ENCODE assay signal across 12 mouse cellular contexts in the genomic region with DNA sequence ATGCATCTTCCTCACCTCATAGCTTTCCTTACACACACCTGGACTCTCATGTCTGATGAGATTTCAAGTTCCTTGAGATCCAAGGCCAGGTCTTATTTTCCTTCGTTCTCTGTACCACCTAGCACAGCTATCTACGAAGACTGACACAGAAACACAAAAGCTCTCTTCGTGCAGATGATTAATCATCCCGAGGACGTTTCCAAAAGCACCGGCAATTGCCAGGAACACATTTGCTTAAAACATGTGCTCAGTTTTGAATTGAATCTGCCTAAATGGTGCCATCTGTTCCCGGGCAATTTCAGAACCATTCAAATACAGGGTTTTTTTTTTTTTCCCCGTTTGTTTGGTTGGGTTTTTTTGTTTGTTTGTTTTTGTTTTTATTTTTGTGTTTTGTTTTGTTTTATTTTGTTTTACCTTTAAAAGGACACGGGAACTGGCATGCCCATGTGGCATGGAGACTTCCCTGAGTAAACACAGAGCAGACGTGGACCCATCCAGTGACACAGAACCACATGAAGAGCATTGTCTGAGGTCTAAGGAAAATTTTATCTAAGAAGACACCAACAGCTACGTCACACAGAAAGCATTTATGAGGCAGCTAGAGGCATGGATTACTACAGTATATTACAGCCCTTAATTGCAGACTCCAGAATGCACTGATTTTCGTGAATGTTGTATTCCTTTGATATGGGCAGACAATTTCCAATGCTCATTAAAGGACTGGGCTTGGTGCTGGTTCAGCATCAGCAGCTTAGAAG.
DNase-seq lines count a peak whose midpoint lies in the region; ATAC-seq and TF ChIP-seq lines count a peak whose summit lies in the region.
"Had no signal": no experiment of that assay in that cellular context is flagged by ENCODE, and none has a peak within 500 bp of the region (broad histone marks: within the 10 kb centered on the region; RNA-seq: fewer than 3 reads in every experiment).

No protein-coding gene starts in this region.

- H3K4me3 ChIP-seq in cerebellum, adult 2 months (replicated peaks; ENCODE audit: insufficient read depth, low read depth, low read length), result no peak overlapping the region
- H3K4me3 ChIP-seq: limb, embryonic 15.5 days had no signal

- TF ChIP-seq POLR2A in cerebellum, adult 2 months (IDR thresholded peaks at IDR 0.05; ENCODE audit: borderline replicate concordance, insufficient read depth, low read length), result no peak

- DNase-seq in cerebellum, adult 2 months, result peak; percentile 13 to 53
- peak; percentile 15 for DNase-seq in left cerebral cortex, adult 11 months (ENCODE audit: low spot score)
- DNase-seq in left cerebral cortex, postnatal 4 days, result no peak
- DNase-seq in layer of hippocampus, adult 8-10 months (ENCODE audit: low spot score in 2 of 2), result peak; percentile 63 to 69
- peak; percentile 39 for DNase-seq in right cerebral cortex, postnatal 25 days
- no peak for DNase-seq in yolk sac, embryonic 10.5 days (ENCODE audit: low spot score)
- no peak for DNase-seq in adipocyte (ENCODE audit: low spot score)
- DNase-seq: heart, postnatal 10 days; kidney, postnatal 14 days; thymus, postnatal 36 days had no signal

- 26% methylated on average over 12 of the region's 12 CpGs for WGBS in cerebellum, adult 2 months

- no peak overlapping the region for H3K27ac ChIP-seq in cerebellum, adult 2 months (ENCODE audit: insufficient read depth, low read length)
- H3K27ac ChIP-seq: limb, embryonic 15.5 days had no signal

- intact Hi-C loops in left cerebral cortex, postnatal 4 days (cut with DNase I), result no loop called here

- no peaks in the 10 kb centered on the region for H3K27me3 ChIP-seq in cerebellum, adult 2 months (ENCODE audit: control insufficient read depth, insufficient read depth, low read length)
- H3K27me3 ChIP-seq: limb, embryonic 15.5 days had no signal

- no peak for TF ChIP-seq CTCF in cerebellum, adult 2 months (IDR thresholded peaks at IDR 0.05; ENCODE audit: borderline replicate concordance, insufficient read depth, low read depth, low read length)

- ATAC-seq in cerebellum, adult (ENCODE audit: insufficient number of reproducible peaks, low FRiP score, low TSS enrichment), result no peak

- no peaks in the 10 kb centered on the region for H3K4me1 ChIP-seq in cerebellum, adult 2 months (ENCODE audit: control insufficient read depth, insufficient read depth, low read length)
- H3K4me1 ChIP-seq: limb, embryonic 15.5 days had no signal

Comparison
In these comparisons a context has a peak if more than half of its experiments do, and no peak if none do; other contexts are left out.
1. DNase-seq: peak in cerebellum, adult 2 months (2 of 2), left cerebral cortex, adult 11 months (single experiment), layer of hippocampus, adult 8-10 months (2 of 2) and right cerebral cortex, postnatal 25 days (single experiment); none in left cerebral cortex, postnatal 4 days (single experiment), yolk sac, embryonic 10.5 days (single experiment) and adipocyte (single experiment).